Comparison of ENCODE assay signal across 8 mouse cellular contexts in the genomic region with DNA sequence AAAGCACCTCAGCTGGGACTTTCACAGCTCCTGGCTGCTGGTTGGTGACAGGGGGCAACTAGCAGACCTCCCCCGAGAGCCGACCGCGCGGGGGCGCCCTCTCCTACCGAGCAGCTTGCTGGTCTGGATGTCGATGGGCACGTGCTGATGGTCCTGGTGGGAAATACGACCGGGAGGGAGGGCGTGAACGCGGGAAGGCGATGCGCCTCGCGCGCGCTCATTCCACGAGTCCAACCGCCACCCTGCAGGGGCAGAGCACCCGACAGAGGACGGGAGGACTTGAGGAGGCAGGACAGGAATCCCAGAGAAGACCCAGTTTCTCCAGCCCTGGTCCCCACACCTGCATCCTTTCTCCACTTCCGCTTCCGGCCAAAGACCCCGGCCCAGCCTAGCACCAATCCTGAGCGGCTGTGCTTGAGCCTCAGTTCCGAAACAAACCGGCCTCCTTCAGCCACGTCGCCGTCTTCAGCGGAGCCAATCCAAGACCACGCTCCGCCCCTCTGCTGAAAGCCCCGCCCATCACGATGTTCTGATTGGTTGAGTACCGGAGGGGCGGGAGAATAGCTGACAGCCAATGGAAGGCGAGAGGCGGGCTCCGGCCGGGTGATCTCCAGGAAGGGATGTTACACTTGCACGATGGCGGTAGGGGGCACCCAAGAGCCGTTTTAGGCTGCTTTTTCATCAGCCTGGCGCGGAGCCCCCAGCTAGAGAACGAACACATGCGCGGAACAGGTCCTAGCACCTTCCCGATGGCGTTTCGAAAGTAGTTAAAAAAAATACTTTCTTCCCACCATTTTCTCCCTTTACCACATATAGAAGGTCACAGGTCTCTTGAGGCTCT. TPM values are rescaled to one million over a fixed set of nuclear protein-coding genes. Genes with fewer than 3 reads are reported as not detected.
DNase-seq lines count a peak whose midpoint lies in the region; ATAC-seq and TF ChIP-seq lines count a peak whose summit lies in the region.

A gene (minus strand): TSS at position 453 of the 841 bp plus-strand sequence.

- H3K27me3 ChIP-seq in heart, embryonic 12.5 days (replicated peaks): 0 out of 2 replicates have a peak, but pooled peaks cover 3% of the 10 kb centered on the region
- H3K27me3 ChIP-seq in kidney, postnatal 0 days (ENCODE audit: insufficient read depth, low read length): no peaks in the 10 kb centered on the region
- no peaks in the 10 kb centered on the region for H3K27me3 ChIP-seq in liver, embryonic 11.5 days (replicated peaks; ENCODE audit: control insufficient read depth, insufficient read depth, low read length)
- H3K27me3 ChIP-seq in stomach, embryonic 14.5 days (ENCODE audit: control insufficient read depth, insufficient read depth, low read length): no peaks in the 10 kb centered on the region

- H3K9ac ChIP-seq in heart, embryonic 12.5 days: peak within 1 kb of the TSS; percentile 87
- H3K9ac ChIP-seq in kidney, postnatal 0 days (ENCODE audit: low read depth, low read length): peak within 1 kb of the TSS; percentile 66
- H3K9ac ChIP-seq in liver, embryonic 11.5 days (ENCODE audit: low read depth, low read length): peak within 1 kb of the TSS; percentile 80
- H3K9ac ChIP-seq in stomach, embryonic 14.5 days (replicated peaks; ENCODE audit: low read depth, low read length): peak within 1 kb of the TSS; percentile 74

- under 1% methylated on average over 55 of the region's 55 CpGs for WGBS in heart, embryonic 12.5 days
- WGBS in kidney, postnatal 0 days: under 1% methylated on average over 55 of the region's 55 CpGs
- under 1% methylated on average over 55 of the region's 55 CpGs for WGBS in liver, embryonic 11.5 days
- under 1% methylated on average over 55 of the region's 55 CpGs for WGBS in stomach, embryonic 14.5 days

- peaks cover 14% of the 10 kb centered on the region for H3K36me3 ChIP-seq in heart, embryonic 12.5 days
- 0 out of 2 replicates have a peak, but pooled peaks cover 5% of the 10 kb centered on the region for H3K36me3 ChIP-seq in kidney, postnatal 0 days (ENCODE audit: insufficient read depth, low read length)
- no peaks in the 10 kb centered on the region for H3K36me3 ChIP-seq in liver, embryonic 11.5 days (ENCODE audit: control insufficient read depth, insufficient read depth, low read length)
- H3K36me3 ChIP-seq in stomach, embryonic 14.5 days (ENCODE audit: control insufficient read depth, insufficient read depth, low read length): peaks cover 4% of the 10 kb centered on the region

- TF ChIP-seq CTCF in kidney, postnatal 0 days (IDR thresholded peaks at IDR 0.05; ENCODE audit: low read depth): peak; percentile 96

- H3K27ac ChIP-seq in heart, embryonic 12.5 days (ENCODE audit: poor library complexity, severe bottlenecking): peak within 1 kb of the TSS; percentile 41; the same call in 1 of the 2 replicates
- peak within 1 kb of the TSS; percentile 79 for H3K27ac ChIP-seq in kidney, postnatal 0 days
- H3K27ac ChIP-seq in liver, embryonic 11.5 days (ENCODE audit: low read depth, low read length): peak within 1 kb of the TSS; percentile 81
- H3K27ac ChIP-seq in stomach, embryonic 14.5 days (ENCODE audit: low read length): peak within 1 kb of the TSS; percentile 61

- peak within 1 kb of the TSS; percentile 92 for H3K4me3 ChIP-seq in heart, embryonic 12.5 days
- peak within 1 kb of the TSS; percentile 54 for H3K4me3 ChIP-seq in kidney, postnatal 0 days (replicated peaks; ENCODE audit: low read depth, low read length)
- peak within 1 kb of the TSS; percentile 58 for H3K4me3 ChIP-seq in liver, embryonic 11.5 days (ENCODE audit: low read depth, low read length)
- H3K4me3 ChIP-seq in stomach, embryonic 14.5 days (ENCODE audit: low read depth, low read length): peak within 1 kb of the TSS; percentile 72

- DNase-seq in CD4-positive helper T cell, adult 2 months (ENCODE audit: low read depth, low spot score): peak; percentile 98
- peak; percentile 98 for DNase-seq in brain, embryonic 18.5 days (ENCODE audit: low read depth, low spot score)
- DNase-seq in kidney, postnatal 0 days (ENCODE audit: low spot score): peak; percentile 100
- peak; percentile 99 for DNase-seq in liver, embryonic 11.5 days (ENCODE audit: low spot score)
- peak; percentile 100 for DNase-seq in naive thymus-derived CD4-positive, alpha-beta T cell, adult 2 months (ENCODE audit: low read depth)

- peak within 1 kb of the TSS; percentile 94 for H3K4me2 ChIP-seq in heart, embryonic 12.5 days
- peak within 1 kb of the TSS; percentile 65 for H3K4me2 ChIP-seq in kidney, postnatal 0 days (ENCODE audit: low read length)
- peak within 1 kb of the TSS; percentile 92 for H3K4me2 ChIP-seq in liver, embryonic 11.5 days
- H3K4me2 ChIP-seq in stomach, embryonic 14.5 days (replicated peaks; ENCODE audit: low read depth, low read length): peak within 1 kb of the TSS; percentile 94

- H3K4me1 ChIP-seq in heart, embryonic 12.5 days (replicated peaks): peaks cover 12% of the 10 kb centered on the region
- H3K4me1 ChIP-seq in kidney, postnatal 0 days (replicated peaks; ENCODE audit: insufficient read depth, low read length): no peaks in the 10 kb centered on the region; the same call in 1 of the 2 replicates
- H3K4me1 ChIP-seq in liver, embryonic 11.5 days (replicated peaks; ENCODE audit: control insufficient read depth, insufficient read depth, low read length): peaks cover 20% of the 10 kb centered on the region
- peaks cover 7% of the 10 kb centered on the region; the same call in 1 of the 2 replicates for H3K4me1 ChIP-seq in stomach, embryonic 14.5 days (ENCODE audit: control insufficient read depth, insufficient read depth, low read length)

- ATAC-seq in erythroid progenitor cell, adult 5-6 weeks (replicated peaks; ENCODE audit: low FRiP score, poor library complexity, severe bottlenecking): peak; percentile 83
- ATAC-seq in heart, embryonic 12.5 days (ENCODE audit: insufficient number of reproducible peaks, low FRiP score): peak; percentile 95
- peak; percentile 95 for ATAC-seq in kidney, postnatal 0 days (replicated peaks; ENCODE audit: low FRiP score, low read depth)
- ATAC-seq in liver, embryonic 11.5 days (replicated peaks; ENCODE audit: low FRiP score): peak; percentile 90
- ATAC-seq in stomach, embryonic 14.5 days (ENCODE audit: insufficient number of reproducible peaks, insufficient read depth, low FRiP score, low read depth): peak; percentile 96

- H3K9me3 ChIP-seq in heart, embryonic 12.5 days (replicated peaks): no peaks in the 10 kb centered on the region
- no peaks in the 10 kb centered on the region for H3K9me3 ChIP-seq in kidney, postnatal 0 days (replicated peaks; ENCODE audit: low read length)
- H3K9me3 ChIP-seq in liver, embryonic 11.5 days (ENCODE audit: control insufficient read depth, low read length): no peaks in the 10 kb centered on the region
- no peaks in the 10 kb centered on the region for H3K9me3 ChIP-seq in stomach, embryonic 14.5 days (ENCODE audit: control insufficient read depth, low read depth, low read length)

RNA-seq across cellular contexts. Expression of the gene that starts here (rescaled TPM):
- total RNA-seq in erythroid progenitor cell, adult 5-6 weeks (2015; ENCODE audit: low replicate concordance): 7.9 and 9.6 TPM in 2 replicates
- 21.6 and 25.2 TPM in 2 replicates for total RNA-seq in erythroid progenitor cell, adult 5-6 weeks (2017; ENCODE audit: low replicate concordance)
- polyA plus RNA-seq in heart, embryonic 12.5 days (2016; fragmentation: Nextera tagmentation; extraction: Ambion mirVana): 52.3 and 58.0 TPM in 2 replicates
- 77.8 and 81.6 TPM in 2 replicates for polyA plus RNA-seq in kidney, postnatal 0 days (2015; fragmentation: Nextera tagmentation; extraction: Ambion mirVana)
- polyA plus RNA-seq in liver, embryonic 11.5 days (2014; fragmentation: Nextera tagmentation; extraction: Ambion mirVana): 69.6 and 71.3 TPM in 2 replicates
- polyA plus RNA-seq in stomach, embryonic 14.5 days (2014; fragmentation: Nextera tagmentation; extraction: Ambion mirVana): 65.2 and 68.7 TPM in 2 replicates

Comparison
In these comparisons a context has a peak if more than half of its experiments do, and no peak if none do; other contexts are left out.
1. Peak in every context shown above with its lines: DNase-seq, ATAC-seq, H3K4me3 ChIP-seq and H3K27ac ChIP-seq.